Mouse (Mus musculus) spleen, adult 2 months (tissue): ENCODE results near the gene Setd1a.

ENCODE experiments used
- CTCF ChIP-seq: fragments of 200-500 bp; IDR thresholded peaks from 2 replicates; pipeline ENCODE4 v1.5.1; 2011; ENCODE audit warnings: mild to moderate bottlenecking, inconsistent platforms; ENCODE audit not compliant: insufficient read depth, insufficient read length, insufficient replicate concordance; ENCODE audit errors: extremely low read depth
- POLR2A ChIP-seq: fragments of 200-500 bp; IDR thresholded peaks from 2 replicates; pipeline ENCODE4 v1.6.1; 2011; ENCODE audit warnings: low read depth, low read length, inconsistent platforms

DNA sequence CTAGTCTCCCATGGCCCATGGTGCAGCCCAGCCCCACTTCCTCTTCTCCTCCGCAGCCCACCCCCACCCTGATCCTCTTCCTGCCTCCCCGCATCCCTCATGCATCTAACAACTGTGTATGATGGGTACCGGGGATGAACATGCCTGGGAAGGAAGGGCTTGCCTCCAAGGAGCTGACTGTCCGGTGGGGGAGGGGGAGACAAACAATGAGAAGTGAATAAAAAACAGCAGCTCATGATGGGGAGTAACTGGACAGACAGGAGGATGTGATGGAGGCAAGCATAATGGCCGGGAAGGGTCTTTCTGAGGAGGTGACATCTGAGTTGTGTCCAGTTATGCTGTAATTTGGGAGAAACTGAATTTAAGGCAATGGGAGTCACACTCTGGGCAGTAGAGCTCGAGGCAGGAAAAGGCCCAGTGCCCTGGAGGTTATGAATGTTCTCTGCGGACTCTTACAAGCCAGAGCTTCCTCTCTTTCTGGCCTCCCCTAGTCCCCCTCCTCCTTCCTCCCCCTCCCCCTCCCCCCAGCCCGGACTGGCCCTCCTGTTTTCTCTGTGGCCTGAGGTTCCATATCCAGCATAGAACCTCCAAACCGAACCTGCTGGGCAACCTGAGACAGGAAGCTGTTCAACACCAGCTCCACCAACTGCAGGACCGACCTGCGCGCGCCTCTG, 44.5 kb downstream of the Setd1a start:
- no peak for TF ChIP-seq CTCF
- TF ChIP-seq POLR2A = no peak
